Mouse (Mus musculus): ENCODE measurements around the gene Tmem219. TPM values are rescaled to one million over a fixed set of nuclear protein-coding genes. Genes with fewer than 3 reads are reported as not detected.
"Not testable (repeated sequence)": the region's sequence is repeated elsewhere in the genome, so short reads cannot be mapped to it uniquely, and the experiment has no call there.

Gene Tmem219
- polyA plus RNA-seq, 1 experiment, result 76.2 TPM

- Histone ChIP-seq H3K4me3 (replicated peaks; ENCODE audit: control insufficient read depth, low read depth, low read length) (no peak overlapping the region), H3K27ac (ENCODE audit: control insufficient read depth, insufficient read depth, low read depth, low read length, poor library complexity) (no peak overlapping the region), H3K4me1 (ENCODE audit: control insufficient read depth, insufficient read depth, low read length) (peaks cover 3% of the 10 kb centered on the region)
- WGBS, result 63% methylated on average over 3 of the region's 3 CpGs
- no peak for TF ChIP-seq POLR2A (IDR thresholded peaks at IDR 0.05; ENCODE audit: borderline replicate concordance, control insufficient read depth, low read depth, low read length)
- no peak for TF ChIP-seq CTCF (IDR thresholded peaks at IDR 0.05; ENCODE audit: control insufficient read depth, insufficient read depth, low read length)
Observed at GRCm38 (mm10) chr7:126914844-126915243, 7.9 kb downstream of the Tmem219 start.

GRCm38 (mm10) chr7:126905590-126905989, 17.1 kb downstream of the Tmem219 start:
- TF ChIP-seq POLR2A (IDR thresholded peaks at IDR 0.05; ENCODE audit: borderline replicate concordance, control insufficient read depth, low read depth, low read length), result no peak
- TF ChIP-seq CTCF (IDR thresholded peaks at IDR 0.05; ENCODE audit: control insufficient read depth, insufficient read depth, low read length), result no peak
- Histone ChIP-seq H3K27ac (ENCODE audit: control insufficient read depth, insufficient read depth, low read depth, low read length, poor library complexity) (no peak overlapping the region), H3K4me1 (ENCODE audit: control insufficient read depth, insufficient read depth, low read length) (no peaks in the 10 kb centered on the region), H3K4me3 (replicated peaks; ENCODE audit: control insufficient read depth, low read depth, low read length) (no peak overlapping the region)
- whole genome bisulfite sequencing, result 32% methylated on average over 3 of the region's 3 CpGs

GRCm38 (mm10) chr7:126899781-126900180, 22.9 kb downstream of the Tmem219 start:
- H3K4me1 ChIP-seq (ENCODE audit: control insufficient read depth, insufficient read depth, low read length); H3K4me3 ChIP-seq (replicated peaks; ENCODE audit: control insufficient read depth, low read depth, low read length); H3K27ac ChIP-seq (ENCODE audit: control insufficient read depth, insufficient read depth, low read depth, low read length, poor library complexity): not testable (repeated sequence)
- 83% methylated on average over 7 of the region's 9 CpGs for WGBS

- WGBS, result 13% methylated on average over 37 of the region's 37 CpGs
- Histone ChIP-seq H3K4me1 (ENCODE audit: control insufficient read depth, insufficient read depth, low read length) (peaks cover 2% of the 10 kb centered on the region; the same call in 1 of the 2 replicates), H3K4me3 (replicated peaks; ENCODE audit: control insufficient read depth, low read depth, low read length) (peak overlapping the region; percentile 84), H3K27ac (ENCODE audit: control insufficient read depth, insufficient read depth, low read depth, low read length, poor library complexity) (peak overlapping the region; percentile 82)
- TF ChIP-seq CTCF (IDR thresholded peaks at IDR 0.05; ENCODE audit: control insufficient read depth, insufficient read depth, low read length) (no peak), POLR2A (IDR thresholded peaks at IDR 0.05; ENCODE audit: borderline replicate concordance, control insufficient read depth, low read depth, low read length) (peak; percentile 95)
Observed at GRCm38 (mm10) chr7:126898102-126898990, 24.4 kb downstream of the Tmem219 start.

GRCm38 (mm10) chr7:126897390-126898101, 25.2 kb downstream of the Tmem219 start:
- peak overlapping the region; percentile 82 for H3K27ac ChIP-seq (ENCODE audit: control insufficient read depth, insufficient read depth, low read depth, low read length, poor library complexity)
- TF ChIP-seq CTCF (IDR thresholded peaks at IDR 0.05; ENCODE audit: control insufficient read depth, insufficient read depth, low read length) (no peak), POLR2A (IDR thresholded peaks at IDR 0.05; ENCODE audit: borderline replicate concordance, control insufficient read depth, low read depth, low read length) (no peak)
- WGBS, result 2% methylated on average over 16 of the region's 16 CpGs

GRCm38 (mm10) chr7:126896912-126897311, 25.8 kb downstream of the Tmem219 start:
- Histone ChIP-seq H3K4me1 (ENCODE audit: control insufficient read depth, insufficient read depth, low read length) (peaks cover 2% of the 10 kb centered on the region; the same call in 1 of the 2 replicates), H3K4me3 (replicated peaks; ENCODE audit: control insufficient read depth, low read depth, low read length) (no peak overlapping the region), H3K27ac (ENCODE audit: control insufficient read depth, insufficient read depth, low read depth, low read length, poor library complexity) (peak overlapping the region; percentile 84)
- TF ChIP-seq POLR2A (IDR thresholded peaks at IDR 0.05; ENCODE audit: borderline replicate concordance, control insufficient read depth, low read depth, low read length) (no peak), CTCF (IDR thresholded peaks at IDR 0.05; ENCODE audit: control insufficient read depth, insufficient read depth, low read length) (no peak)
- WGBS, result 63% methylated on average over 5 of the region's 5 CpGs

More at GRCm38 (mm10) chr7:126897390-126898101, 25.2 kb downstream of the Tmem219 start:
- Histone ChIP-seq H3K4me3 (replicated peaks; ENCODE audit: control insufficient read depth, low read depth, low read length) (peak overlapping the region; percentile 84), H3K4me1 (ENCODE audit: control insufficient read depth, insufficient read depth, low read length) (peaks cover 2% of the 10 kb centered on the region; the same call in 1 of the 2 replicates)

GRCm38 (mm10) chr7:126888852-126889251, 33.9 kb downstream of the Tmem219 start:
- TF ChIP-seq CTCF (IDR thresholded peaks at IDR 0.05; ENCODE audit: control insufficient read depth, insufficient read depth, low read length) (peak; percentile 53; the same call in 1 of the 2 replicates), POLR2A (IDR thresholded peaks at IDR 0.05; ENCODE audit: borderline replicate concordance, control insufficient read depth, low read depth, low read length) (no peak)
- no peak overlapping the region for H3K4me3 ChIP-seq (replicated peaks; ENCODE audit: control insufficient read depth, low read depth, low read length)
- H3K4me1 ChIP-seq (ENCODE audit: control insufficient read depth, insufficient read depth, low read length), result no peaks in the 10 kb centered on the region
- no peak overlapping the region for H3K27ac ChIP-seq (ENCODE audit: control insufficient read depth, insufficient read depth, low read depth, low read length, poor library complexity)
- 60% methylated on average over 7 of the region's 7 CpGs for WGBS

GRCm38 (mm10) chr7:126887281-126887680, 35.4 kb downstream of the Tmem219 start:
- no peak overlapping the region for H3K27ac ChIP-seq (ENCODE audit: control insufficient read depth, insufficient read depth, low read depth, low read length, poor library complexity)
- 90% methylated on average over 5 of the region's 5 CpGs for WGBS
- no peak for TF ChIP-seq CTCF (IDR thresholded peaks at IDR 0.05; ENCODE audit: control insufficient read depth, insufficient read depth, low read length)
- no peak for TF ChIP-seq POLR2A (IDR thresholded peaks at IDR 0.05; ENCODE audit: borderline replicate concordance, control insufficient read depth, low read depth, low read length)
- H3K4me1 ChIP-seq (ENCODE audit: control insufficient read depth, insufficient read depth, low read length), result no peaks in the 10 kb centered on the region; the same call in 1 of the 2 replicates
- no peak overlapping the region for H3K4me3 ChIP-seq (replicated peaks; ENCODE audit: control insufficient read depth, low read depth, low read length)

Measured in bone marrow, adult 2 months (tissue).